Mouse (Mus musculus): Measurements from ENCODE around the gene Rrp15.

Gene Rrp15

GRCm38 (mm10) chr1:186673166-186673565 lies 76.0 kb downstream of the Rrp15 start:
- DNase-seq (ENCODE audit: low read depth, low spot score) = no peak

All from forelimb bud, embryonic 11.5 days (tissue).